Mouse (Mus musculus): ENCODE measurements around the gene Ergic1. TPM values are rescaled to one million over a fixed set of nuclear protein-coding genes. Genes with fewer than 3 reads are reported as not detected.

The Ergic1 gene
- polyA plus RNA-seq, 1 experiment: 39.2 TPM

DNA sequence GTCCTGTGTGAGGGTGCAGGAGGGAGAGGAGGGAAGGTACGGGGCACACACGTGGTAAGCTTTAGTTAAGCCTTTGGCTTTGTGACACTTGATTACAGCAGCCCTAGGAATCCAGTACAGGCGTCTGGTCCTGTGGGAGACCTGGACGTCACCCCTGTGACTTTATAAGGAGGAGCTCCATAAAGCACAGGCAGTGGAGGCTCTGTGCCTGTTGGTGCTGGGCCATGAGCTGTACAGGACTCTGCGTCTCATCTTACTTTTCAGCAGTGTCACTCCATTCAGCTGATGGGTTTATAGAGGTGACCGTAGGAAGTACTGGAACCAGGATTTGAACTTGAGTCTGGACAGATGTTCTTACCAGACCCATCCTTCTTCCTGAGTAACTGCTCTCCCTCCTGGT lies 62.7 kb downstream of the Ergic1 start:
- H3K27ac ChIP-seq (ENCODE audit: insufficient read depth, low read length): no peak overlapping the region
- no peaks in the 10 kb centered on the region for H3K27me3 ChIP-seq (ENCODE audit: control insufficient read depth, insufficient read depth, low read length)
- no peak for DNase-seq (ENCODE audit: low read depth in 1 of 2, low spot score in 2 of 2)
- WGBS: 96% methylated on average over 6 of the region's 6 CpGs
- no peak for TF ChIP-seq CTCF (IDR thresholded peaks at IDR 0.05; ENCODE audit: extremely low read depth, insufficient read depth, insufficient read length, insufficient replicate concordance)
- no peak for TF ChIP-seq POLR2A (IDR thresholded peaks at IDR 0.05; ENCODE audit: low read depth, low read length)
- H3K4me1 ChIP-seq (ENCODE audit: control insufficient read depth, insufficient read depth, insufficient read length): peaks cover 18% of the 10 kb centered on the region; the same call in 1 of the 2 replicates
- H3K36me3 ChIP-seq (ENCODE audit: control insufficient read depth, insufficient read depth, low read length): peaks cover 1% of the 10 kb centered on the region; the same call in 1 of the 2 replicates
- no peak overlapping the region for H3K4me3 ChIP-seq (ENCODE audit: extremely low read depth, insufficient read depth, insufficient read length)

DNA sequence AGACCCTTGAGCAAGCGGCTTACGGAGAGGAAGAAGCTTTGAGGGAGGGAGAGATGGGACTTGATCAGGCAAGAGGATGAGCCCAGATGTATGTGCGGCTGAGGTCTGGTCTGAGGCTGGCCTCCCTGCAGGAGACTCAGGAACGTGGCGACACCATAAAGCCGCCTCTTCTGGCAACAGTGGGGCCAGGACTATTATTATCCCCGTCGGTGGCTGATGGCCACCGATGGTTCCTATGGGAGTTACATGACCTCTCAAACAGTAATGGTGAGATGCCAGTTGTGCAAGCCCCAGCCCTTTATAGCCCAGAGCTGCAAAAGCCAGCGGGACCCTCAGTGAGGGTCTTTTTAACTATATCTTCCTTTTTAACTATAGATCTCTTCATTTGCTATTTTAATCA lies 63.7 kb downstream of the Ergic1 start:
- H3K36me3 ChIP-seq (ENCODE audit: control insufficient read depth, insufficient read depth, low read length): peaks cover 4% of the 10 kb centered on the region
- no peak for DNase-seq (ENCODE audit: low read depth in 1 of 2, low spot score in 2 of 2)
- no peak for TF ChIP-seq CTCF (IDR thresholded peaks at IDR 0.05; ENCODE audit: extremely low read depth, insufficient read depth, insufficient read length, insufficient replicate concordance)
- TF ChIP-seq POLR2A (IDR thresholded peaks at IDR 0.05; ENCODE audit: low read depth, low read length): no peak
- H3K27me3 ChIP-seq (ENCODE audit: control insufficient read depth, insufficient read depth, low read length): no peaks in the 10 kb centered on the region
- H3K4me3 ChIP-seq (ENCODE audit: extremely low read depth, insufficient read depth, insufficient read length): no peak overlapping the region
- 90% methylated on average over 10 of the region's 10 CpGs for WGBS
- H3K4me1 ChIP-seq (ENCODE audit: control insufficient read depth, insufficient read depth, insufficient read length): peaks cover 18% of the 10 kb centered on the region; the same call in 1 of the 2 replicates
- no peak overlapping the region for H3K27ac ChIP-seq (ENCODE audit: insufficient read depth, low read length)

DNA sequence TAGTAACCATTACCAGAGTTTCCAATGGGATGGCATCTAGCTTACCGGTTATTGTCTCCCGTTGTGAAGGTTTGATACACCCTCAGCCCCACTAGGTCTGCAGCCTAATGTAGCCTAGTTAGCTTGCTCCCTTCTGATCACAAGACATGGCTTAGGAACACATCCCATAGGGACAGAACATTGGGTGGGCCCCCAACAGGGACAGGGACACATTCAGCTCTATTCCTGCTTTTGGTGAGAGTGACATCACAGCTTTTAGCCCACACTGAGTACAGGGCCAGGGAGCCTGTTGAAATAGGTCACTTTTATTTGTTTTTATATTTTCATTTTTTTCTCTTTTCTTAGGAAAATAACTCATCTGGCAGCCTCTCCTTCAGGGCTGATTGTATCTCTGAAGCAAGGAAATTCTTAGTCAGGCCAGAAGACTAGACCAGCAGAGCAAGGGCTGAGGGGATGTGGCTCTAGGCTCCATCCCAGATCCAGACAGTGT lies 64.3 kb downstream of the Ergic1 start:
- no peak for TF ChIP-seq CTCF (IDR thresholded peaks at IDR 0.05; ENCODE audit: extremely low read depth, insufficient read depth, insufficient read length, insufficient replicate concordance)
- no peak for TF ChIP-seq POLR2A (IDR thresholded peaks at IDR 0.05; ENCODE audit: low read depth, low read length)
- 95% methylated on average over 2 of the region's 2 CpGs for WGBS
- H3K4me1 ChIP-seq (ENCODE audit: control insufficient read depth, insufficient read depth, insufficient read length): peaks cover 14% of the 10 kb centered on the region; the same call in 1 of the 2 replicates
- no peak for DNase-seq (ENCODE audit: low read depth in 1 of 2, low spot score in 2 of 2)
- peaks cover 7% of the 10 kb centered on the region for H3K36me3 ChIP-seq (ENCODE audit: control insufficient read depth, insufficient read depth, low read length)
- no peak overlapping the region for H3K4me3 ChIP-seq (ENCODE audit: extremely low read depth, insufficient read depth, insufficient read length)
- no peaks in the 10 kb centered on the region for H3K27me3 ChIP-seq (ENCODE audit: control insufficient read depth, insufficient read depth, low read length)
- no peak overlapping the region for H3K27ac ChIP-seq (ENCODE audit: insufficient read depth, low read length)

DNA sequence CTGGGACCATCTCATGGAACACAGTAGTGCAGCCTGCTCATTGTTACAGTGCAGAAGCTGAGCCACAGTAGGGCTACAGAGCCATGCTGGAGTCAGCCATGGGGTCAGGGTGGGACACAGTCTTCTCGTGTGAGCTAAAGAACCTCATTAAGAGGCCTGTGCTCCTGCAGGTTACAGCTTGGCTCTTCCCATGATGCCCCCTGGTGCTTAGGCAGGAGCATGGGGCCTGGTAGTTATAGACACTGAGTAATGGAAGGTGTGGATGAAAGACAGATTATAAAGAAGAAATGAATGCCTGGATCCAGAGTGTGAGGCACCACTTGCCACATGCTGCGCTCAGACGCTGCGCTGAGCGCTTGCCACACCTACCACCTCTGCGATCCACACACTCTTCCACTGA lies 67.2 kb downstream of the Ergic1 start:
- WGBS: 93% methylated on average over 6 of the region's 6 CpGs
- Histone ChIP-seq H3K4me1 (ENCODE audit: control insufficient read depth, insufficient read depth, insufficient read length) (no peaks in the 10 kb centered on the region), H3K36me3 (ENCODE audit: control insufficient read depth, insufficient read depth, low read length) (peaks cover 9% of the 10 kb centered on the region), H3K27ac (ENCODE audit: insufficient read depth, low read length) (no peak overlapping the region), H3K27me3 (ENCODE audit: control insufficient read depth, insufficient read depth, low read length) (no peaks in the 10 kb centered on the region), H3K4me3 (ENCODE audit: extremely low read depth, insufficient read depth, insufficient read length) (no peak overlapping the region)
- TF ChIP-seq POLR2A (IDR thresholded peaks at IDR 0.05; ENCODE audit: low read depth, low read length) (no peak), CTCF (IDR thresholded peaks at IDR 0.05; ENCODE audit: extremely low read depth, insufficient read depth, insufficient read length, insufficient replicate concordance) (no peak)
- no peak for DNase-seq (ENCODE audit: low read depth in 1 of 2, low spot score in 2 of 2)

DNA sequence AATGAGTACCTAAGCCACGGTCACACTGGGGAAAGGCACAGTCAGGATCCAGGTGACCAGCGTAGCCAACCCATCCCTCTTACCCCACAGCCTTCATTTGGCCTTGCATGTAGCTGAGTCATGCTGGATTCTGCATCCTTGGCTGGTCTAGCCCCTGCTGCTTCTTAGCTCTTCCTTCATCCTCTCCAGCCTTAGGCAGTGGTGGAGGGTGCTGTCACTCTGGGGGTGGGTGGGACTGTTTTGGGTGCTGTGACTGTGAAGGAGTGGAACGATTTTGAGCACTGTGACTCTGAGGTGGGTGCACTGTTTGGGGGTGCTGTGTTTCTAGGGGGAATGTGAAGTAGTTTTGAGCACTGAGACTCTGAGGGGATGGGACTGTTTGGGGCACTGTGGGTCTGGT lies 67.6 kb downstream of the Ergic1 start:
- peaks cover 9% of the 10 kb centered on the region for H3K36me3 ChIP-seq (ENCODE audit: control insufficient read depth, insufficient read depth, low read length)
- no peaks in the 10 kb centered on the region for H3K27me3 ChIP-seq (ENCODE audit: control insufficient read depth, insufficient read depth, low read length)
- 96% methylated on average over 3 of the region's 3 CpGs for WGBS

DNA sequence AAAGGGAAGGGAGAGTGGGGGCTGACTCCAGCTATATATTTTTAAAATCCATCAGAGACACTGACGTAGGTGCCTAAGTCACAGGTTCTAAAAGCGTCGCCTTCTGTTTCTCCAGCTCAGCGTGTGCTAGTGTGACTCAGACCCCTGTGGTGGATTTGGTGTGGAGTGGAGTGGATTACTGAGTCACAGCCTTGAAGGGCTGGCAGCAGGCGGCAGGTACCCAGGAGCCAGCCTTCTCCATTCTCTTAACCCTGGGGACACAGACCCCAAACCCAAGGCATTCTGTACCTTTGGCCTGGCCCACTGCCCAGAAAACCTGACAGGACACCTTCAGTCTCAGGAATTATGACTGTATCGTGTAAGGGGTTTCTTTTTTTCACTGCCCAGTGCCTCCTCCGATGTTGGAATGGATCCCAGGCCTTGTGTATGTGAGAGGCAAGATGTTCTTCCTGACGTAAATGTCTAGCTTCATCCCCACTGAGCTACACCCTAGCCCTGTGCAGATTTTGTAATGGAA lies 70.6 kb downstream of the Ergic1 start:
- no peaks in the 10 kb centered on the region for H3K27me3 ChIP-seq (ENCODE audit: control insufficient read depth, insufficient read depth, low read length)
- 92% methylated on average over 8 of the region's 8 CpGs for WGBS
- H3K4me3 ChIP-seq (ENCODE audit: extremely low read depth, insufficient read depth, insufficient read length): no peak overlapping the region
- H3K27ac ChIP-seq (ENCODE audit: insufficient read depth, low read length): no peak overlapping the region
- DNase-seq (ENCODE audit: low read depth in 1 of 2, low spot score in 2 of 2): no peak
- H3K36me3 ChIP-seq (ENCODE audit: control insufficient read depth, insufficient read depth, low read length): peaks cover 8% of the 10 kb centered on the region
- no peaks in the 10 kb centered on the region for H3K4me1 ChIP-seq (ENCODE audit: control insufficient read depth, insufficient read depth, insufficient read length)
- no peak for TF ChIP-seq CTCF (IDR thresholded peaks at IDR 0.05; ENCODE audit: extremely low read depth, insufficient read depth, insufficient read length, insufficient replicate concordance)
- no peak for TF ChIP-seq POLR2A (IDR thresholded peaks at IDR 0.05; ENCODE audit: low read depth, low read length)

More for the DNA sequence above, 67.6 kb downstream of the Ergic1 start:
- Histone ChIP-seq H3K27ac (ENCODE audit: insufficient read depth, low read length) (no peak overlapping the region), H3K4me1 (ENCODE audit: control insufficient read depth, insufficient read depth, insufficient read length) (no peaks in the 10 kb centered on the region), H3K4me3 (ENCODE audit: extremely low read depth, insufficient read depth, insufficient read length) (no peak overlapping the region)
- DNase-seq (ENCODE audit: low read depth in 1 of 2, low spot score in 2 of 2): no peak
- no peak for TF ChIP-seq CTCF (IDR thresholded peaks at IDR 0.05; ENCODE audit: extremely low read depth, insufficient read depth, insufficient read length, insufficient replicate concordance)
- no peak for TF ChIP-seq POLR2A (IDR thresholded peaks at IDR 0.05; ENCODE audit: low read depth, low read length)

DNA sequence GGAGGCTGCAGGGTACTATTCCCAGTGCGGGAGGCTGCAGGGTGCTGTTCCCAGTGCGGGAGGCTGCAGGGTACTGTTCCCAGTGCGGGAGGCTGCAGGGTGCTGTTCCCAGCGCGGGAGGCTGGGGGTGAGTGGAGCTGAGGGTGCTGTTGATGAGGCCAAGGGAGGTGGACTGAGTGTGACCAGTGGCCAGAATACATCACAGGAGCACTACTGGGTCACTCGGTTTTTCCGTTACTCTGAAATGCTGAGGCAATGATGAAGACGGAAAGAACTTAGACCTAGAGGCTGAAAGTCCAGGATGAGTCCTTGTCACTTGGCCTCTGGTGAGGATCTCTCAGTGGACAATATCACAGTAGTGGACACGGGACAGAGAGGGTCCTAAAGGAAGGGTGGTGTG lies 71.9 kb downstream of the Ergic1 start:
- TF ChIP-seq CTCF (IDR thresholded peaks at IDR 0.05; ENCODE audit: extremely low read depth, insufficient read depth, insufficient read length, insufficient replicate concordance) (no peak), POLR2A (IDR thresholded peaks at IDR 0.05; ENCODE audit: low read depth, low read length) (no peak)
- Histone ChIP-seq H3K4me3 (ENCODE audit: extremely low read depth, insufficient read depth, insufficient read length) (no peak overlapping the region), H3K27me3 (ENCODE audit: control insufficient read depth, insufficient read depth, low read length) (no peaks in the 10 kb centered on the region), H3K4me1 (ENCODE audit: control insufficient read depth, insufficient read depth, insufficient read length) (no peaks in the 10 kb centered on the region), H3K27ac (ENCODE audit: insufficient read depth, low read length) (no peak overlapping the region), H3K36me3 (ENCODE audit: control insufficient read depth, insufficient read depth, low read length) (peaks cover 8% of the 10 kb centered on the region)
- WGBS: 96% methylated on average over 9 of the region's 9 CpGs
- DNase-seq (ENCODE audit: low read depth in 1 of 2, low spot score in 2 of 2): no peak
